Mouse (Mus musculus) E14TG2a.4 (cell line): ENCODE measurements around the gene Satb1.

ENCODE experiments used
- CTCF ChIP-seq: conservative IDR thresholded peaks from 2 replicates; pipeline ENCODE4 v1.5.1; 2014; ENCODE audit warnings: low read length
- NANOG ChIP-seq: IDR thresholded peaks from 2 replicates; pipeline ENCODE4 v1.6.1; 2014; ENCODE audit warnings: borderline replicate concordance, low read length, mixed read lengths
- POU5F1 ChIP-seq: IDR thresholded peaks from 2 replicates; pipeline ENCODE4 v1.6.1; 2014; ENCODE audit warnings: low read length, borderline replicate concordance

- no peak for TF ChIP-seq CTCF
- TF ChIP-seq NANOG: no peak
- TF ChIP-seq POU5F1: no peak
Measured at GRCm38 (mm10) chr17:51812261-51812941, 20.7 kb downstream of the Satb1 start.
